Mouse (Mus musculus): ENCODE data around the gene Ppp3ca. TPM values are rescaled to one million over a fixed set of nuclear protein-coding genes. Genes with fewer than 3 reads are reported as not detected.

The Ppp3ca gene
- polyA plus RNA-seq, 1 experiment from 2014 or later, result 70.9 TPM

DNA sequence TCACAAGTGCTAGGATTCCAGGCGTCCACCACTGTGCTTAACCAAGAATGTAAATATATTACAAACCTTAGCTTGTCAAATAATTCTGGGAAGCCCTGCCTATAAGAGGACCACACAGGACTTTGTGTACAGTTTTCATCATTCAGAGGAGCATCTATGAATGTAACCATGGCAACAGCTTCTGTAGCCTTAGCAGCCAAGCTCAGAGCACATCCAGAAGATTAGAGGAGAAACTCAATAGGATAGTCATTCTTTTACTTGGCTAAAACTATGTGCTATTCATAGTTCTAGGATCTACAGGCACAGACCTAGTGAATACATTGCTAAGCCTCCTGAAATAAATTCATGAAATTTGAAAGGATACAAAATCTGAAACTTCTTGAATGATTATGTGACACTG lies 172.5 kb downstream of the Ppp3ca start:
- no peaks in the 10 kb centered on the region for H3K4me1 ChIP-seq (replicated peaks; ENCODE audit: control insufficient read depth, insufficient read depth, low read length)
- ATAC-seq (ENCODE audit: low FRiP score), result no peak
- no peaks in the 10 kb centered on the region for H3K27me3 ChIP-seq (ENCODE audit: control insufficient read depth, insufficient read depth, low read length)
- H3K4me2 ChIP-seq (replicated peaks; ENCODE audit: low read depth, low read length), result no peak overlapping the region
- H3K36me3 ChIP-seq (ENCODE audit: control insufficient read depth, insufficient read depth, low read length), result no peaks in the 10 kb centered on the region
- DNase-seq (ENCODE audit: low spot score), result no peak
- H3K4me3 ChIP-seq (ENCODE audit: low read depth, low read length), result no peak overlapping the region
- H3K27ac ChIP-seq (ENCODE audit: low read depth, low read length), result no peak overlapping the region
- 75% methylated on average over 1 of the region's 1 CpGs for WGBS
- no peaks in the 10 kb centered on the region for H3K9me3 ChIP-seq (ENCODE audit: control insufficient read depth, low read length)
- no peak overlapping the region for H3K9ac ChIP-seq (ENCODE audit: low read depth, low read length)

- no peaks in the 10 kb centered on the region for H3K27me3 ChIP-seq (ENCODE audit: control insufficient read depth, insufficient read depth, low read length)
- H3K4me2 ChIP-seq (replicated peaks; ENCODE audit: low read depth, low read length), result no peak overlapping the region
- H3K4me3 ChIP-seq (ENCODE audit: low read depth, low read length), result no peak overlapping the region
- H3K9ac ChIP-seq (ENCODE audit: low read depth, low read length), result no peak overlapping the region
- DNase-seq (ENCODE audit: low spot score), result no peak
- no peaks in the 10 kb centered on the region for H3K4me1 ChIP-seq (replicated peaks; ENCODE audit: control insufficient read depth, insufficient read depth, low read length)
- 61% methylated on average over 7 of the region's 7 CpGs for WGBS
- H3K36me3 ChIP-seq (ENCODE audit: control insufficient read depth, insufficient read depth, low read length), result no peaks in the 10 kb centered on the region
- no peaks in the 10 kb centered on the region for H3K9me3 ChIP-seq (ENCODE audit: control insufficient read depth, low read length)
- no peak overlapping the region for H3K27ac ChIP-seq (ENCODE audit: low read depth, low read length)
- ATAC-seq (ENCODE audit: low FRiP score), result peak; percentile 70
Measured at GRCm38 (mm10) chr3:136843811-136844491, 174.0 kb downstream of the Ppp3ca start.

DNA sequence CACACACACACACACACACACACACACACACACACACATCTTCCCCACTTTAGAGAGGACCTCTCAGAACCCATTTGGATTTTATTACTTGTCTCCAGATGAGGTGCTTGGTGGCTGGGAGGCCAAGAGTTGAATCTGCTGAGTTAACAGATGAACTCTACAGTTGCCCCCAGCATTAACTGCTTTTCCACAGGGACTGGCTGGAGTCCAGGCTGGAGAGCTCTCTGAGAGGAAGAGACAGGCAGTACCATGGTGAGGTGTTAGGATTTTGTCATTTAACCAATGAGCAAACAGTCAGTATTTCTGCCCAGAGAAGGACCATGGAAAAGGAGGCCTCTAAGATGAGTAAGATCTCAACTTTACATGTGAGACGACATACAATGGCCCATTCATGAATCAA lies 179.1 kb downstream of the Ppp3ca start:
- H3K36me3 ChIP-seq (ENCODE audit: control insufficient read depth, insufficient read depth, low read length), result no peaks in the 10 kb centered on the region

GRCm38 (mm10) chr3:136852921-136853320 lies 183.0 kb downstream of the Ppp3ca start:
- no peak for ATAC-seq (ENCODE audit: low FRiP score)

More for the DNA sequence above, 179.1 kb downstream of the Ppp3ca start:
- no peak overlapping the region for H3K4me2 ChIP-seq (replicated peaks; ENCODE audit: low read depth, low read length)
- 95% methylated on average over 1 of the region's 1 CpGs for WGBS
- no peak for ATAC-seq (ENCODE audit: low FRiP score)
- no peak overlapping the region for H3K9ac ChIP-seq (ENCODE audit: low read depth, low read length)
- no peaks in the 10 kb centered on the region for H3K27me3 ChIP-seq (ENCODE audit: control insufficient read depth, insufficient read depth, low read length)
- DNase-seq (ENCODE audit: low spot score), result no peak
- H3K4me3 ChIP-seq (ENCODE audit: low read depth, low read length), result no peak overlapping the region
- H3K9me3 ChIP-seq (ENCODE audit: control insufficient read depth, low read length), result no peaks in the 10 kb centered on the region
- H3K27ac ChIP-seq (ENCODE audit: low read depth, low read length), result no peak overlapping the region
- no peaks in the 10 kb centered on the region for H3K4me1 ChIP-seq (replicated peaks; ENCODE audit: control insufficient read depth, insufficient read depth, low read length)

DNA sequence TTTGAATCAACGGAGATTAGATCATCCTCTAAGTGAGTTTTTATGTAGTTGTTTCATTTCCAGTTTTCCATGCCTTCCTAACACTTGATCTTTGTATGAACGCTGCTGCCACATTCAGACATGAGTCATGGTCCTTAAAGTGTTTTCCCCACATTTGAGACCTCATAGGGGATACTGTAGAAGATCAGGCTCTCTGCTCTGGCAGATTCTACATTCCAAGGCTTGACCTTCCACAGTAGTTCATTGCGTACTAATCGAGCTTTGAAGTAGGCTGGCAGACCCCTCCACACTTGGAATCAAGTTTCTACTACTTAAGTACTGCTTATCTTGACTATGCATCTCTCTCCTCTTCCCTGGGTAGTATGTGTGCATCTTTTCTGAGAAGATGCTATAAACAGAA lies 183.7 kb downstream of the Ppp3ca start:
- DNase-seq (ENCODE audit: low spot score) (no peak), ATAC-seq (ENCODE audit: low FRiP score) (no peak)
- WGBS, result 84% methylated on average over 4 of the region's 4 CpGs
- Histone ChIP-seq H3K4me3 (ENCODE audit: low read depth, low read length) (no peak overlapping the region), H3K36me3 (ENCODE audit: control insufficient read depth, insufficient read depth, low read length) (no peaks in the 10 kb centered on the region), H3K27me3 (ENCODE audit: control insufficient read depth, insufficient read depth, low read length) (no peaks in the 10 kb centered on the region), H3K4me1 (replicated peaks; ENCODE audit: control insufficient read depth, insufficient read depth, low read length) (no peaks in the 10 kb centered on the region), H3K27ac (ENCODE audit: low read depth, low read length) (no peak overlapping the region), H3K9me3 (ENCODE audit: control insufficient read depth, low read length) (no peaks in the 10 kb centered on the region), H3K9ac (ENCODE audit: low read depth, low read length) (no peak overlapping the region), H3K4me2 (replicated peaks; ENCODE audit: low read depth, low read length) (no peak overlapping the region)

More at GRCm38 (mm10) chr3:136852921-136853320, 183.0 kb downstream of the Ppp3ca start:
- Histone ChIP-seq H3K27ac (ENCODE audit: low read depth, low read length) (no peak overlapping the region), H3K4me1 (replicated peaks; ENCODE audit: control insufficient read depth, insufficient read depth, low read length) (no peaks in the 10 kb centered on the region), H3K9me3 (ENCODE audit: control insufficient read depth, low read length) (no peaks in the 10 kb centered on the region), H3K4me3 (ENCODE audit: low read depth, low read length) (no peak overlapping the region), H3K36me3 (ENCODE audit: control insufficient read depth, insufficient read depth, low read length) (no peaks in the 10 kb centered on the region), H3K9ac (ENCODE audit: low read depth, low read length) (no peak overlapping the region), H3K27me3 (ENCODE audit: control insufficient read depth, insufficient read depth, low read length) (no peaks in the 10 kb centered on the region), H3K4me2 (replicated peaks; ENCODE audit: low read depth, low read length) (no peak overlapping the region)
- DNase-seq (ENCODE audit: low spot score), result no peak
- WGBS, result 93% methylated on average over 6 of the region's 6 CpGs

- Histone ChIP-seq H3K36me3 (ENCODE audit: control insufficient read depth, insufficient read depth, low read length) (no peaks in the 10 kb centered on the region), H3K27ac (ENCODE audit: low read depth, low read length) (no peak overlapping the region), H3K4me3 (ENCODE audit: low read depth, low read length) (no peak overlapping the region), H3K4me2 (replicated peaks; ENCODE audit: low read depth, low read length) (no peak overlapping the region), H3K9me3 (ENCODE audit: control insufficient read depth, low read length) (no peaks in the 10 kb centered on the region), H3K9ac (ENCODE audit: low read depth, low read length) (no peak overlapping the region), H3K4me1 (replicated peaks; ENCODE audit: control insufficient read depth, insufficient read depth, low read length) (no peaks in the 10 kb centered on the region), H3K27me3 (ENCODE audit: control insufficient read depth, insufficient read depth, low read length) (no peaks in the 10 kb centered on the region)
- no peak for ATAC-seq (ENCODE audit: low FRiP score)
- WGBS, result 83% methylated on average over 4 of the region's 4 CpGs
- DNase-seq (ENCODE audit: low spot score), result no peak
Measured at GRCm38 (mm10) chr3:136855996-136856395, 186.1 kb downstream of the Ppp3ca start.

DNA sequence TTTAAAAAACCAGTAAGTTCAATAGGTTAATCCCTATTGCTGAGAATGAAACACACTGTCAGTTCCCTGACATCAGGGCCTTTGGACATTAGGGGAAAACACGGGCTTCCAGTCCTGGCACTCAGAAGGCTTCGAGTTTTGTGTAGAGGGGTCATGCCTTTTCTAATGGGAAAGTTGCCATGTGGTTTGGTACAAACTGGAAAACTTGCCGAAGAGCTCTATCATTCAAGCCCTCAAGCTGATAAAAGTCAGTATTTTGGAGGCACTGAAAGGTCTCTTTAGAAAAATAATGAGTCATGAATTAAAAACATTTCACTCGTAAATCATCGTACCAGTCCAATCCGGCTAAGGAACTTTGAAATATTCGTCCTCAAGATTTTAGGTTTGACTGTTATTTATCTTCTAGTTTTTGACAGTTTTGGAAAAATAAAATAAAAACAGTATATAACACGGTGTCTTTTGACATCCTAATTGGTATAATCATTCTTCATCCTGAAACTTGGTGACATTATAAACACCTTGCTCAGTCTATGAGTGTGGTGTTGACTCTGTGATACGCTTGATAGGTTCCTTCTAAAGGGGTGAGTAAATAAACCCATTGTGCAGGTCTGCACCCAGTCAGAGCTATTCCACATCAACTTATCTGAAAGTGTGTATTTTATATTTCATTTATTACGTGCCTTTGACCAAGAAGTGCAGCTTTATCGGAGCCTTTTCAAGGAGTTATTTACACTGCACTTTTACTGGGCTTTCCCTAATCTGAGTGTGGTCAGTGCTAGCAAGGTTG lies 192.3 kb downstream of the Ppp3ca start:
- no peak for DNase-seq (ENCODE audit: low spot score)
- WGBS, result 85% methylated on average over 11 of the region's 11 CpGs
- no peak for ATAC-seq (ENCODE audit: low FRiP score)

GRCm38 (mm10) chr3:136863127-136863526 lies 193.2 kb downstream of the Ppp3ca start:
- no peak for DNase-seq (ENCODE audit: low spot score)
- ATAC-seq (ENCODE audit: low FRiP score), result no peak; the same call in 1 of the 2 replicates
- WGBS, result 91% methylated on average over 5 of the region's 5 CpGs
- Histone ChIP-seq H3K4me1 (replicated peaks; ENCODE audit: control insufficient read depth, insufficient read depth, low read length) (no peaks in the 10 kb centered on the region), H3K27ac (ENCODE audit: low read depth, low read length) (no peak overlapping the region), H3K4me3 (ENCODE audit: low read depth, low read length) (no peak overlapping the region), H3K9ac (ENCODE audit: low read depth, low read length) (no peak overlapping the region), H3K4me2 (replicated peaks; ENCODE audit: low read depth, low read length) (no peak overlapping the region), H3K9me3 (ENCODE audit: control insufficient read depth, low read length) (no peaks in the 10 kb centered on the region), H3K27me3 (ENCODE audit: control insufficient read depth, insufficient read depth, low read length) (no peaks in the 10 kb centered on the region), H3K36me3 (ENCODE audit: control insufficient read depth, insufficient read depth, low read length) (no peaks in the 10 kb centered on the region)

More for the DNA sequence above, 192.3 kb downstream of the Ppp3ca start:
- Histone ChIP-seq H3K9me3 (ENCODE audit: control insufficient read depth, low read length) (no peaks in the 10 kb centered on the region), H3K27me3 (ENCODE audit: control insufficient read depth, insufficient read depth, low read length) (no peaks in the 10 kb centered on the region), H3K36me3 (ENCODE audit: control insufficient read depth, insufficient read depth, low read length) (no peaks in the 10 kb centered on the region), H3K9ac (ENCODE audit: low read depth, low read length) (no peak overlapping the region), H3K27ac (ENCODE audit: low read depth, low read length) (no peak overlapping the region), H3K4me2 (replicated peaks; ENCODE audit: low read depth, low read length) (no peak overlapping the region), H3K4me3 (ENCODE audit: low read depth, low read length) (no peak overlapping the region), H3K4me1 (replicated peaks; ENCODE audit: control insufficient read depth, insufficient read depth, low read length) (no peaks in the 10 kb centered on the region)

GRCm38 (mm10) chr3:136864306-136864705 lies 194.4 kb downstream of the Ppp3ca start:
- H3K4me2 ChIP-seq (replicated peaks; ENCODE audit: low read depth, low read length), result no peak overlapping the region
- no peak overlapping the region for H3K4me3 ChIP-seq (ENCODE audit: low read depth, low read length)
- H3K4me1 ChIP-seq (replicated peaks; ENCODE audit: control insufficient read depth, insufficient read depth, low read length), result no peaks in the 10 kb centered on the region
- H3K27ac ChIP-seq (ENCODE audit: low read depth, low read length), result no peak overlapping the region
- no peak for DNase-seq (ENCODE audit: low spot score)
- no peaks in the 10 kb centered on the region for H3K36me3 ChIP-seq (ENCODE audit: control insufficient read depth, insufficient read depth, low read length)
- no peak overlapping the region for H3K9ac ChIP-seq (ENCODE audit: low read depth, low read length)
- no peaks in the 10 kb centered on the region for H3K27me3 ChIP-seq (ENCODE audit: control insufficient read depth, insufficient read depth, low read length)
- ATAC-seq (ENCODE audit: low FRiP score), result no peak
- H3K9me3 ChIP-seq (ENCODE audit: control insufficient read depth, low read length), result no peaks in the 10 kb centered on the region
